Mouse (Mus musculus) megakaryocyte, adult 5-6 weeks (primary cell): Measurements from ENCODE around the gene Ddr2. TPM values are rescaled to one million over a fixed set of nuclear protein-coding genes. Genes with fewer than 3 reads are reported as not detected.

Experiments
- ATAC-seq: 2 replicates; pipeline ENCODE4 v1.8.0; 2016; ENCODE audit warnings: mild to moderate bottlenecking, inconsistent platforms; ENCODE audit not compliant: poor library complexity, severe bottlenecking
- total RNA-seq, 2 experiments: library from RNA; stranded (forward) in 1 of 2; stranded (reverse) in 1 of 2; fragments of 153-499, 151-499 nt in 1 of 2; fragments of 221-1000, 200-1000 nt in 1 of 2; gene quantifications; 2 replicates each; pipeline versions ENCODE4 v1.2.3 to v1.2.4; 2015 to 2017

Gene Ddr2
- total RNA-seq, 2 experiments from 2014 or later, result 0.15 TPM; not detected in 1

GRCm38 (mm10) chr1:169952636-169953035, 157.9 kb downstream of the Ddr2 start:
- no peak for ATAC-seq

GRCm38 (mm10) chr1:169951561-169951960, 159.0 kb downstream of the Ddr2 start:
- ATAC-seq, result no peak

- ATAC-seq, result peak; percentile 54; the same call in 1 of the 2 replicates
Observed at GRCm38 (mm10) chr1:169950651-169951050, 159.9 kb downstream of the Ddr2 start.

- ATAC-seq, result no peak
Observed at GRCm38 (mm10) chr1:169949981-169950380, 160.6 kb downstream of the Ddr2 start.

GRCm38 (mm10) chr1:169948866-169949265, 161.7 kb downstream of the Ddr2 start:
- ATAC-seq, result no peak

GRCm38 (mm10) chr1:169948280-169948679, 162.3 kb downstream of the Ddr2 start:
- no peak for ATAC-seq

GRCm38 (mm10) chr1:169947654-169948053, 162.9 kb downstream of the Ddr2 start:
- 0 out of 2 replicates have a peak, but pooled peaks have one; percentile 38 for ATAC-seq

- no peak for ATAC-seq
Observed at GRCm38 (mm10) chr1:169946004-169946403, 164.6 kb downstream of the Ddr2 start.

GRCm38 (mm10) chr1:169939345-169939744, 171.2 kb downstream of the Ddr2 start:
- peak; percentile 67 for ATAC-seq

- peak; percentile 56; the same call in 1 of the 2 replicates for ATAC-seq
Observed at GRCm38 (mm10) chr1:169934005-169934725, 176.4 kb downstream of the Ddr2 start.

GRCm38 (mm10) chr1:169932122-169932746, 178.3 kb downstream of the Ddr2 start:
- ATAC-seq, result no peak

GRCm38 (mm10) chr1:169931698-169932097, 178.9 kb downstream of the Ddr2 start:
- ATAC-seq, result no peak

GRCm38 (mm10) chr1:169928454-169928971, 182.0 kb downstream of the Ddr2 start, which contains the start of gene Ccdc190:
Gene Ccdc190, plus strand, starts transcription at chr1:169928648.
- no peak for ATAC-seq

GRCm38 (mm10) chr1:169927753-169928369, 182.7 kb downstream of the Ddr2 start:
- no peak for ATAC-seq

- no peak for ATAC-seq
Observed at GRCm38 (mm10) chr1:169924567-169924966, 186.0 kb downstream of the Ddr2 start.

Other genes starting within 250 kb of the Ddr2 start
- gene Ccdc190, start 182.1 kb downstream of the Ddr2 start, total RNA-seq (2015), result not detected in 2 replicates
- not detected in 2 replicates for gene Ccdc190, start 182.1 kb downstream of the Ddr2 start, total RNA-seq (2017)
- 2.8 and 2.9 TPM in 2 replicates for gene Hsd17b7, start 141.5 kb downstream of the Ddr2 start, total RNA-seq (2015)
- 2.0 and 4.4 TPM in 2 replicates for gene Hsd17b7, start 141.5 kb downstream of the Ddr2 start, total RNA-seq (2017)
- gene Uap1, start 64.2 kb upstream of the Ddr2 start, total RNA-seq (2015), result 57.7 and 66.6 TPM in 2 replicates
- 58.5 and 79.1 TPM in 2 replicates for gene Uap1, start 64.2 kb upstream of the Ddr2 start, total RNA-seq (2017)
- 43.0 and 50.9 TPM in 2 replicates for gene Uhmk1, start 104.6 kb upstream of the Ddr2 start, total RNA-seq (2015)
- 48.3 and 55.7 TPM in 2 replicates for gene Uhmk1, start 104.6 kb upstream of the Ddr2 start, total RNA-seq (2017)
- 0.57 TPM in 1 of 2 replicates, not detected in the other for gene Sh2d1b2, start 122.0 kb upstream of the Ddr2 start, total RNA-seq (2015)
- not detected in 2 replicates for gene Sh2d1b2, start 122.0 kb upstream of the Ddr2 start, total RNA-seq (2017)
- gene Sh2d1b1, start 166.6 kb upstream of the Ddr2 start, total RNA-seq (2015), result 16.4 and 20.1 TPM in 2 replicates
- 12.1 and 13.4 TPM in 2 replicates for gene Sh2d1b1, start 166.6 kb upstream of the Ddr2 start, total RNA-seq (2017)
- 5.7 and 5.8 TPM in 2 replicates for gene Gm7694, start 195.6 kb upstream of the Ddr2 start, total RNA-seq (2015)
- 2.7 and 4.1 TPM in 2 replicates for gene Gm7694, start 195.6 kb upstream of the Ddr2 start, total RNA-seq (2017)
- gene Spata46, start 198.0 kb upstream of the Ddr2 start, total RNA-seq (2015), result not detected in 2 replicates
- not detected in 2 replicates for gene Spata46, start 198.0 kb upstream of the Ddr2 start, total RNA-seq (2017)